Mouse (Mus musculus) CH12.LX (cell line): Measurements from ENCODE around the gene Cfap58. TPM values are rescaled to one million over a fixed set of nuclear protein-coding genes. Genes with fewer than 3 reads are reported as not detected.

Source experiments
- DNase-seq: peaks from one replicate; pipeline ENCODE4 v3.0.0-alpha.2; 2013; ENCODE audit errors: extremely low read depth
- H3K27ac ChIP-seq: 2 replicates; pipeline ENCODE4 v1.5.1; 2012; ENCODE audit warnings: low read depth, mild to moderate bottlenecking, control low read depth, moderate library complexity; ENCODE audit not compliant: insufficient read depth
- H3K27me3 ChIP-seq: replicated peaks from 2 replicates; pipeline ENCODE3; 2012; ENCODE audit warnings: inconsistent platforms
- H3K36me3 ChIP-seq, 2 experiments: replicated peaks in 1 of 2; 2 replicates each; pipeline versions ENCODE3 to v1.6.1; 2012; ENCODE audit warnings: inconsistent platforms in 1 of 2, low read length in 1 of 2, mild to moderate bottlenecking in 1 of 2, mixed read lengths in 1 of 2, moderate library complexity in 1 of 2; ENCODE audit not compliant: control insufficient read depth in 1 of 2, insufficient read depth in 1 of 2
- H3K4me1 ChIP-seq, 2 experiments: 2 replicates each; pipeline ENCODE4 v1.6.1; 2012; ENCODE audit warnings: inconsistent platforms in 1 of 2, moderate library complexity in 1 of 2; ENCODE audit not compliant: insufficient read depth in 2 of 2, control insufficient read depth in 1 of 2
- H3K4me2 ChIP-seq: 2 replicates; pipeline ENCODE4 v1.6.1; 2012; ENCODE audit warnings: low read depth, mild to moderate bottlenecking, control low read depth; ENCODE audit not compliant: poor library complexity, insufficient read depth, severe bottlenecking
- H3K4me3 ChIP-seq, 3 experiments: fragments of 150-350 bp in 1 of 3; sonication (generic) in 1 of 3; replicated peaks in 1 of 3; 2 replicates each; pipeline versions ENCODE3 to v1.5.1; 2011 to 2012; ENCODE audit warnings: low read depth in 2 of 3, low read length in 2 of 3, mild to moderate bottlenecking in 2 of 3, moderate library complexity in 2 of 3, control low read depth in 1 of 3, improper control_type of control experiment in 1 of 3, inconsistent platforms in 1 of 3, mixed read lengths in 1 of 3; ENCODE audit not compliant: poor library complexity in 1 of 3
- H3K79me2 ChIP-seq: replicated peaks from 2 replicates; pipeline ENCODE4 v1.6.1; 2012; ENCODE audit warnings: mild to moderate bottlenecking, moderate library complexity; ENCODE audit not compliant: control insufficient read depth, poor library complexity, insufficient read depth, severe bottlenecking; ENCODE audit errors: extremely low read depth
- H3K9ac ChIP-seq: 2 replicates; pipeline ENCODE4 v1.6.1; 2012; ENCODE audit warnings: low read depth, mild to moderate bottlenecking, control low read depth, moderate library complexity; ENCODE audit not compliant: insufficient read depth
- H3K9me3 ChIP-seq: replicated peaks from 2 replicates; pipeline ENCODE3; 2012; ENCODE audit warnings: low read length, inconsistent platforms, mixed read lengths
- CHD1 ChIP-seq: IDR thresholded peaks from 2 replicates; pipeline ENCODE4 v1.6.1; 2012; ENCODE audit warnings: low read depth, low read length, improper control_type of control experiment, inconsistent platforms
- CHD2 ChIP-seq: IDR thresholded peaks from 2 replicates; pipeline ENCODE4 v1.6.1; 2011; ENCODE audit warnings: low read length, improper control_type of control experiment
- E2F4 ChIP-seq: IDR thresholded peaks from 2 replicates; pipeline ENCODE4 v1.6.1; 2011; ENCODE audit warnings: low read depth, low read length, improper control_type of control experiment; ENCODE audit not compliant: insufficient replicate concordance
- ELF1 ChIP-seq: IDR thresholded peaks from 2 replicates; pipeline ENCODE4 v1.6.1; 2014; ENCODE audit warnings: low read depth, mild to moderate bottlenecking, inconsistent platforms, low read length, improper control_type of control experiment
- ETS1 ChIP-seq: conservative IDR thresholded peaks from 2 replicates; pipeline ENCODE4 v1.6.1; 2012; ENCODE audit warnings: low read depth, mild to moderate bottlenecking, inconsistent platforms, low read length, improper control_type of control experiment, moderate library complexity
- GABPA ChIP-seq: IDR thresholded peaks from 2 replicates; pipeline ENCODE4 v1.6.1; 2012; ENCODE audit warnings: low read depth, low read length, improper control_type of control experiment, inconsistent platforms; ENCODE audit not compliant: insufficient replicate concordance
- IRF4 ChIP-seq: IDR thresholded peaks from 2 replicates; pipeline ENCODE4 v1.6.1; 2014; ENCODE audit warnings: low read depth, mild to moderate bottlenecking, inconsistent platforms, low read length, improper control_type of control experiment
- JUN ChIP-seq: IDR thresholded peaks from 2 replicates; pipeline ENCODE4 v1.6.1; 2011; ENCODE audit warnings: low read depth, mild to moderate bottlenecking, low read length, improper control_type of control experiment, moderate library complexity; ENCODE audit not compliant: insufficient read depth
- JUND ChIP-seq: conservative IDR thresholded peaks from 2 replicates; pipeline ENCODE4 v1.6.1; 2011; ENCODE audit warnings: low read depth, low read length, improper control_type of control experiment
- MAZ ChIP-seq: IDR thresholded peaks from 2 replicates; pipeline ENCODE4 v1.6.1; 2012; ENCODE audit warnings: low read depth, mild to moderate bottlenecking, inconsistent platforms, low read length, improper control_type of control experiment, moderate library complexity
- MEF2A ChIP-seq: IDR thresholded peaks from 2 replicates; pipeline ENCODE4 v1.6.1; 2014; ENCODE audit warnings: low read depth, mild to moderate bottlenecking, inconsistent platforms, low read length, improper control_type of control experiment, borderline replicate concordance
- MXI1 ChIP-seq: IDR thresholded peaks from 2 replicates; pipeline ENCODE4 v1.6.1; 2011; ENCODE audit warnings: mild to moderate bottlenecking, low read depth, low read length, improper control_type of control experiment
- NELFE ChIP-seq: IDR thresholded peaks from 2 replicates; pipeline ENCODE4 v1.6.1; 2011; ENCODE audit warnings: low read depth, low read length, improper control_type of control experiment
- PAX5 ChIP-seq: IDR thresholded peaks from 2 replicates; pipeline ENCODE4 v1.6.1; 2012; ENCODE audit warnings: low read length, inconsistent platforms, mixed read lengths
- POLR2A ChIP-seq: IDR thresholded peaks from 2 replicates; pipeline ENCODE4 v1.6.1; 2011; ENCODE audit warnings: low read depth, mild to moderate bottlenecking, improper control_type of control experiment, low read length
- POLR2AphosphoS2 ChIP-seq: IDR thresholded peaks from 2 replicates; pipeline ENCODE4 v1.6.1; 2011; ENCODE audit warnings: low read depth, low read length, improper control_type of control experiment
- RAD21 ChIP-seq: IDR thresholded peaks from 2 replicates; pipeline ENCODE4 v1.6.1; 2011; ENCODE audit warnings: low read depth, mild to moderate bottlenecking, low read length, improper control_type of control experiment, moderate library complexity
- RCOR1 ChIP-seq: conservative IDR thresholded peaks from 2 replicates; pipeline ENCODE4 v1.6.1; 2012; ENCODE audit warnings: low read depth, mild to moderate bottlenecking, inconsistent platforms, low read length, improper control_type of control experiment
- SIN3A ChIP-seq: IDR thresholded peaks from 2 replicates; pipeline ENCODE4 v1.6.1; 2012; ENCODE audit warnings: low read length, improper control_type of control experiment, inconsistent platforms
- TBP ChIP-seq: conservative IDR thresholded peaks from 2 replicates; pipeline ENCODE4 v1.6.1; 2011; ENCODE audit warnings: low read depth, low read length, improper control_type of control experiment
- TCF12 ChIP-seq: IDR thresholded peaks from 2 replicates; pipeline ENCODE4 v1.6.1; 2014; ENCODE audit warnings: low read depth, mild to moderate bottlenecking, inconsistent platforms, low read length, improper control_type of control experiment
- UBTF ChIP-seq: IDR thresholded peaks from 2 replicates; pipeline ENCODE4 v1.6.1; 2012; ENCODE audit warnings: low read depth, mild to moderate bottlenecking, inconsistent platforms, low read length, improper control_type of control experiment, moderate library complexity
- USF2 ChIP-seq: conservative IDR thresholded peaks from 2 replicates; pipeline ENCODE4 v1.6.1; 2011; ENCODE audit warnings: low read depth, low read length, improper control_type of control experiment
- ZC3H11A ChIP-seq: IDR thresholded peaks from 2 replicates; pipeline ENCODE4 v1.6.1; 2012; ENCODE audit warnings: low read depth, mild to moderate bottlenecking, inconsistent platforms, low read length, improper control_type of control experiment
- ZKSCAN1 ChIP-seq: IDR thresholded peaks from 2 replicates; pipeline ENCODE4 v1.6.1; 2012; ENCODE audit warnings: low read depth, inconsistent platforms, low read length, improper control_type of control experiment, borderline replicate concordance
- dilution Hi-C: fragments of 300-500 bp; cut with MboI; formaldehyde crosslinking; loops from 2 replicates; pipeline ENCODE4 v1.14.3; 2020; ENCODE audit warnings: low sequenced_read_pairs; ENCODE audit not compliant: extremely low pct_unique_long_range_greater_than_20kb, extremely low pct_ligation_motif_present
- in situ Hi-C: fragments of 300-500 bp; cut with MboI; formaldehyde crosslinking; loops from 3 replicates; pipeline ENCODE4 v1.14.3; 2019; ENCODE audit warnings: low sequenced_read_pairs, low pct_ligation_motif_present, low pct_unique_long_range_greater_than_20kb, mixed read lengths
- polyA plus RNA-seq: library from polyadenylated mRNA; unstranded; fragments of >175 nt; gene quantifications from 2 replicates; pipeline ENCODE4 v1.2.1, GENCODE M21; 2012; ENCODE audit warnings: low read depth; ENCODE audit not compliant: insufficient read length
- total RNA-seq, 2 experiments: library from RNA; depleted of rRNA; stranded (reverse); fragments of 300-350 nt in 1 of 2; fragments of >200 nt in 1 of 2; gene quantifications; 2 replicates each; pipeline ENCODE4 v1.2.3; 2012 to 2014

The Cfap58 gene
- total and polyA plus RNA-seq, 3 experiments: 0.13 to 0.27 TPM; not detected in 1

DNA sequence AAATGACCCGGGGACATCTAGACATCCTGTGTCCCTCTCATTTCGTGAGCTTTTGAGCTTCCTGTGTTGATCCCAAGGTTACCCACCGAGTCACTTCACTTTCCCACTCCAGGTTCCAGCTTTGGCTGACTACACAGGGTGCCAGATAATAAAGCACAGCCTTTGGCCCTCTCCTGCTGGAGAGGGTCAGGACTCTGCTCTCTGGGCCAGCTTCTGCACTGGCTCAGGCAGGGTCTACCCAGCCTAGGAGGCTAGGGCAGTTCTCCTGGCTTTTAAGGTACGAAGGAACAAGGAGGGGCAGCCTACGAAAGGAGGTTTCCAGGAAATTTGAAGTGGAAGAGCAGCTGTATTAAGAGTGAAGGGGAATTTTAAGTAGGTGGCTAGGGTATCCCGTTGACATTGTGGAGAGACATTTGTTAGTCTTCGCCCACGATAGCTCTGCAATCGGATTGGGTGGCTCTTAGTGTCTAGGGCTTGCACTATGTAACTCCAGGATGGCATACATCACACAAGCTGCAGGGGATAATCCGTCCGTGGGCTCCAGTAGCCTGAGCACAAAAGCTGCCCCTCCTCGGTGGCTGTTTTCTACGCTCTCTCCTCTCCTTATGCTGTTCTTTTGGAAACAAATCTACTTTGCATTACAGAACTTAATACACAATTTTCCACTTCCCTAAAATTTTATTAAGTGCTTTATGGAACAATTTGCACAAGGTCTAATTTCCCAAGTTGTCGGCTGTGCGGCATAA is 72.3 kb downstream of the Cfap58 start:
- in situ Hi-C loops: no loop called here
- H3K79me2 ChIP-seq: no peaks in the 10 kb centered on the region
- H3K9me3 ChIP-seq: no peaks in the 10 kb centered on the region
- no peak overlapping the region for H3K4me3 ChIP-seq
- H3K4me1 ChIP-seq: 0 out of 4 replicates have a peak, but pooled peaks cover 0 to 3% of the 10 kb centered on the region in 2 experiments
- no peaks in the 10 kb centered on the region for H3K36me3 ChIP-seq
- DNase-seq: no peak
- H3K9ac ChIP-seq: no peak overlapping the region
- no peak overlapping the region for H3K27ac ChIP-seq
- no peak for TF ChIP-seq PAX5
- TF ChIP-seq E2F4: no peak
- no peak for TF ChIP-seq TBP
- TF ChIP-seq ZKSCAN1: no peak
- TF ChIP-seq MAZ: no peak
- no peak for TF ChIP-seq IRF4
- no peak for TF ChIP-seq UBTF
- TF ChIP-seq SIN3A: no peak
- TF ChIP-seq CHD2: no peak
- TF ChIP-seq MXI1: no peak
- TF ChIP-seq, all 38 proteins: peak for 0
- no peaks in the 10 kb centered on the region for H3K27me3 ChIP-seq
- no peak overlapping the region for H3K4me2 ChIP-seq
- dilution Hi-C loops: no loop called here

DNA sequence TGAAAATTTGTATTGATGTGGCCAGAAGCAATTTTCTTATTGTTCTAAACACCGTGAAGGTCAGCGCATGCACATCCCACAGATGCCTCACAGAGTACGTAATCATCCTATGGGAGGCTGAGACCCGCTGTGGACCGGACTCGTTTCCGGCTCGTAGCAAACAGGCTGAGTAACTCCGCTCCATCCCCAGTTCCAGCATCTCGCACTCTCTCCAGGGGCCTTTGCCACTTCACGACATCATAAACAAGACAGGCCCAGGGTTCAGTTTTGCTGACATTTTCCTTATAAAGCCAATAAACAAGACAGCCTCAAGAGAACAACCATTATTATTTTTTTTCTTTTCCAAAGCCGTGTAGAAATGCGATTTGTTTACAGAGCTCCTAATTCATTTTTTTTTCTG is 82.6 kb downstream of the Cfap58 start:
- no peak overlapping the region for H3K27ac ChIP-seq
- no peak overlapping the region for H3K4me2 ChIP-seq
- no peaks in the 10 kb centered on the region for H3K79me2 ChIP-seq
- no peaks in the 10 kb centered on the region for H3K27me3 ChIP-seq
- TF ChIP-seq POLR2A (no peak), TCF12 (no peak), ETS1 (no peak), USF2 (no peak), JUN (no peak), POLR2AphosphoS2 (no peak), CHD2 (no peak), CHD1 (no peak), ZC3H11A (no peak), RCOR1 (no peak), UBTF (no peak), JUND (no peak), MEF2A (no peak), NELFE (no peak), GABPA (no peak), ELF1 (no peak), RAD21 (no peak), PAX5 (no peak)
- in situ Hi-C loops (no loop called here), dilution Hi-C loops (no loop called here)
- DNase-seq: no peak
- H3K9me3 ChIP-seq: no peaks in the 10 kb centered on the region
- no peaks in the 10 kb centered on the region for H3K36me3 ChIP-seq
- no peak overlapping the region for H3K9ac ChIP-seq
- no peak overlapping the region for H3K4me3 ChIP-seq
- peaks cover 0 to 16% of the 10 kb centered on the region in 2 experiments; a peak in 2 of 4 replicates for H3K4me1 ChIP-seq
